Mouse (Mus musculus) cerebellum, adult 9-11 months (tissue): ENCODE data around the gene Tmem232.
"Not testable (repeated sequence)": the region's sequence is repeated elsewhere in the genome, so short reads cannot be mapped to it uniquely, and the experiment has no call there.

Experiments used
- DNase-seq: peaks from one replicate; pipeline ENCODE4 v3.0.0; 2022

Tmem232 gene

DNA sequence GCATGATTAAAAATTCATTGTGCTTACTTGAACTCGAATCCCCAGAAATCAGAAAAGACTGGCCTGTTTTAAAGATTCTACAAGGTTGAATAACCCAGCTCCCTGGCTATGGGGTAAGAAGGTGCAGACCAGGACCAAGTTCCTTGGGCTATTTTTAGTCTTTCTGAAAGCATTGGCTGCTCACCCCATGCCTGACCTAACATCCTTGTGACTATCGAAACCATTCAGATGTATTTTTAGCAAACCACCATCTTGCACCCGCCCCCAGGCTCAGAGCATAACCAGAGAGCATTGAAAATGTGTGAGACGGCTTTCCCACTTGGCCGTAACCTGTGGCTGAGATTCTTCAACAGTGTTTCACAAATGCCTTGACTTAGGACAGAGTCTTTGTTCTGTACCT lies 13.1 kb downstream of the Tmem232 start:
- DNase-seq = no peak

GRCm38 (mm10) chr17:65513517-65513916 lies 27.1 kb downstream of the Tmem232 start:
- no peak for DNase-seq

DNA sequence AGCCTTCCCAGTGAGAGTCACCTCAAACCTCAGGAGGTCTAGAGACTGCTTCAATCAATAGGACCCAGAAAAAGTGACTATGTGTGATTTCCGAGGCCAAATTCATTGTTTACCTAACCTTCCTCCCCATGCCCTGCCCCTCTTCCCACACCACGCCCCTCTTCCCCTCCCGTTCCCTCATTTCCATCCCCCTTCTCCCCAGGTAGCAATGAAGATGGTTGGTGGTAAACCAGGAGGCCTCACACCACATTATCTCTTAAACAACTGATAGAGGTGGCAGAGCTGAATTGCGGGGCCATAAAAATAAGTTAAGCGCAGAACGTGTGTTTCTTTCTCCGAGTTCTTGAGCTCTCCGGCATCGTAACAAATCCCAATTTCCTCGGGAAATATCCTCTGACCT lies 55.9 kb downstream of the Tmem232 start:
- DNase-seq = no peak

- DNase-seq = no peak
Measured at GRCm38 (mm10) chr17:65476747-65477146, 63.8 kb downstream of the Tmem232 start.

DNA sequence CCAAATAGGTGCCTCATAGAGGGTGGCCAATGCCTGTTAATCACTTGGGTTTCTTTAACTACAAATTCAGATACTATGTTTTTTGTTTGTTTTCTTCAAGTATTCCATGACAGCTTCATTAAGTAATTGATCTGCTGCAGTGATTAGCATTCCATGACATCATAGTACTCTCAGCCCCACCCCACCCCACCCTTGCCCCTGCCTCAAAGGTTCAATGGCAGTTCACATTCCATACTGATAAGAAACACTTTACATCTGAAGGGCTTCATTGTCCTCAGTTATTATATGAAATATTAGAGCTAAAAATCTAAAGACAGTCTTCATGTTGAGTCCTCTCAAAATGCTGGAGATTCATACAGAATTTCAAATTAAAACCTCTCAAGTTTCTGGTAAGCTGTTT lies 89.8 kb downstream of the Tmem232 start:
- DNase-seq = no peak

DNA sequence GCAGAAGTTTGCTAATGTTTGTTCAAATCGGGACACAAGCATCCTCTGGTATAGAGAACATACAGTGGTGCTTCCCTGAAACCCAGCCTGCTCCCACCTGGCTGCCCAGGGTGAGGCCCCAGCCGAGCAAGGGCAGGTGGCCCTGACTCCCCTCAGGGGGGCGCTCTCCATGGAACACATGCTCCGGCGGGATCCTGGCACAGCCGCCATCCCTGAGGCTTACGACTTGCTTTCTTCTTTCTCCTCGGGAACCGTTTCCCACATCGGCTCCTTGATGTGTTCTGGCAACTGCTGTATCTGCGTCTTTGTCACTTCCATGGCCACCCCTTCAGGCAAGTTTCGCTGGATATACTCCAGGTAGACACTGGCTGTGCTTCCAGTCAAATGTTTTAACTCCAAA lies 102.7 kb downstream of the Tmem232 start:
- DNase-seq = not testable (repeated sequence)

GRCm38 (mm10) chr17:65419124-65419523 lies 121.5 kb downstream of the Tmem232 start:
- no peak for DNase-seq

DNA sequence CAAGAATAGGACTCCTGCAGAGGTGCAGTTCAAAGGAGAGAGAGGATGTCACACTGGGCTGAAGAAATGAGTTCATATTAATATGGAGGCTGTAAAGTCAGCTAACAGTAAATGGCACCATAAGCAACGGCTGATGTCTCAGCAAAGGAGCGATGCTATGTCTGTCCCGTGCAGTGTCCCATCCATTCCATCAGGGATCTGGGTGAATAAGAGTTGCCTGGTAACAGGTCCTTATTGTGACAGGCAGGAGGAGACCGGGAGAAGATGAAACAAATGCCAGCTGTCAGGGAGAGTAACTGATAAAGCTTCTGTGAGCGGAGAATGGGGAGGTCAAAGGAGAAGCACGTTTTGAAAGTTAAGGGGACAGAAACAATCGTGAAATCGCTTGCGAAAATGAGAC lies 135.3 kb downstream of the Tmem232 start:
- no peak for DNase-seq

DNA sequence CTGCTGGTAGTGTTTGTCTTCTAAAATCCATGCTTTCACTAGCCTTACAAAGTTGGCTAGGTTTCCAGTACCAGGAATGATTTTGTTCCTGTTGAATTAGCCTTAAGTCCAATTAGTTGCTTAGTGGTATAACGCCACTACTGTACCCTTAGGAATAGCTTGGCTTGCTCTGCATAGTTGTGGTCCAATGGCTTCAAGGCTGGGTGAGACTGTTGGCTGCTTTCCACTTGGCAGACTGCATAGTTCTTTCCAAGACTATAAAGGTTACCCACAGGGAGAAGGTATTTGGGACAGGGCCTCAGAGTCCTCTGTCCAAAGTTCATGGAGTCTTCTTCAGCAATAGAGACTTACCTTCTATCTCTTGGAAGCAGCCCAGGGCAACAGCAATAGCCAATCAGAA lies 139.7 kb downstream of the Tmem232 start:
- no peak for DNase-seq

GRCm38 (mm10) chr17:65384411-65384962 lies 156.1 kb downstream of the Tmem232 start:
- no peak for DNase-seq

GRCm38 (mm10) chr17:65370034-65370780 lies 170.4 kb downstream of the Tmem232 start:
- DNase-seq = no peak

GRCm38 (mm10) chr17:65365535-65366254 lies 174.9 kb downstream of the Tmem232 start:
- DNase-seq = no peak

DNA sequence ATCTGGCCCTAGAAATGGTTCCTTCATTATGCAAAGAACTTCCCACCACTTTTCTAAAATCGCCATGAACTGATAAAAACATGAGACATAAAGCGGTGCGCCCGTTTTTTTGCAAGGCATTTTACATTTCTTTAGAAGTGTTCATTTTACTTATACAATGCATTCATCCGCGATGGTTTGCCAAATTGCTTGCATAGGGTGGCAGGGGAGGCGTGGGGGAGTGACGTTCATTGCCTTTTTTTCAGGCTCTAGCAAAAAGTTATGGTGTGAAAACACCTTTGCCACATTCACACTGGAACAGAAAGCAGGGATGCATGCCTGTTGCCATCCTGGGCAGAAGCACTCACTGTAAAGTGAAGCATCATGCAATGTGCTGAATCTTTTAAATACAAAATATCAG lies 188.7 kb downstream of the Tmem232 start:
- DNase-seq = no peak

- no peak for DNase-seq
Measured at GRCm38 (mm10) chr17:65340016-65340415, 200.6 kb downstream of the Tmem232 start.

DNA sequence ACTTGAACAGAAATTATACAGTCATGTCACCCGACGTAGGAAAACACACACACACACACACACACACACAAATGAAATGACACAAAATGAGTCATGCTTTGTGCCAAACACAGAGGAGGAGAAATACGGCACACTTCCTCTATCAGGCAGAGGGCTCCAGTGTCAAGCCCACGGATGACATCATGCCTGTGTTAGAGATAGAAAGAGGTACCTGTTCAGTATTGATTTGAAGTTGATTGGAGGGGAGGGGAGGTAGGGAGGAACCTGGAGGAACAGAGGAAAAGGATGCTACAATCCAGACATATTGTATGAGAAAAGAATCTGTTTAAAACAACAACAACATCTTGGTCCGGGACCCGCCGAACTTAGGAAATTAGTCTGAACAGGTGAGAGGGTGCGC lies 209.8 kb downstream of the Tmem232 start:
- DNase-seq = no peak

GRCm38 (mm10) chr17:65325249-65325648 lies 215.3 kb downstream of the Tmem232 start:
- DNase-seq = peak; percentile 25

GRCm38 (mm10) chr17:65320623-65321022 lies 220.0 kb downstream of the Tmem232 start:
- DNase-seq = no peak

DNA sequence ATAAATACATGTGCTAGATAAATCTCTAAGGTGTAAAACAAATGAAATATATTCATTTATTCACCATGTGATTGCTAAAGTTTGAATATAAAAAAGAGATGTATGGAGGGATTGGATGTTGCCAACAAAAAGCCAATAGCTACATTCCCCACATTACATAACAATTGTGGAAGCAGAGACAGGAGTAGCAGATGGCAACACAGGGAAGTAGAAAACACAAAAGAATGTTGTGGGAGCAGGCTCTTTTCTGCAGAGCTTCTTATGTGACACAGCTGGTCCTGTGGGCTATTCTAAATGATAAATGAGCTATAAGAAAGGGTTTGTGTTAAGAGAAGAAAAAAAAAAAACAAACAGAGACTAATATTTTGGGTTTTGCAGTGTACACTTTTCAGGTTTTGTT lies 240.6 kb downstream of the Tmem232 start:
- DNase-seq = no peak

DNA sequence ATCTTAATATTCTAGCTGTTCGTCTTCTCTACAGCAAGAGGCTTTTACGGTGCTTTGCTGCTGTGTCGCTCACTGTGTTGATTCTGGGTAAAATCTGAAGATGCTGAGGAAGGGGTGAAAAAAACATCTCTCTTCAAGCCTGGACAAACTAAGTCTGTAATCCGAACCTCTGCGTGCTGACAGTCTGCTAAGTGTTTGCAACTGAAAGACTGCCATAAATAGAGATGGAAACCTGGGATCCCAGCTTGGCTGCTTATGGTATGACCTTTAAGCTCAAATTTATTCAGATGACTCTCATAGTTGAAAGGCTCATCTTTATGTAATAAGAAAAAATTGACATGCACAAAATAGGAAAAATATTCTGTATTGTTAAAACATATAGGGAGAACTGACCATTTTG lies 242.8 kb downstream of the Tmem232 start:
- no peak for DNase-seq

GRCm38 (mm10) chr17:65252160-65252559 lies 288.4 kb downstream of the Tmem232 start:
- DNase-seq = no peak

- no peak for DNase-seq
Measured at GRCm38 (mm10) chr17:65250261-65250660, 290.3 kb downstream of the Tmem232 start.

DNA sequence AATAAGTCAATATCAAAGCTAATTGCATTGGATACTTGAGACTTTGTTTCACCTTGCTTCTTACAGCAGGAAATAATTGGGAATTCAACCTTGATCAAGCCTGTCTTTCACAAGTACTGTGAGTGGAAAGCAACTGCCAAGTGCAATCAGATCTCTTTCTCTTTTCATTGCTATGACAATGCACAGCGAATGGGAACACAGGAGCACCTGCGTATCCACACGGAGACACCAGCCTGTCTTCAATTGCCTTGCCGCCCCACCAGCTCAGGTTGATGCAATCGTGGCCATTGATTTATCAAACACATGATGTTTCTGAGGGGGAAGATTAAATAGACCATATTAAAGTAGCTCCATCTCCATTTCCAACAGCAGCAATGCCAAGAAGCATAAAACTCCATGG lies 296.9 kb downstream of the Tmem232 start:
- DNase-seq = no peak

- no peak for DNase-seq
Measured at GRCm38 (mm10) chr17:65225347-65225916, 315.1 kb downstream of the Tmem232 start.

GRCm38 (mm10) chr17:65221687-65222086 lies 318.9 kb downstream of the Tmem232 start:
- DNase-seq = not testable (repeated sequence)
